Mouse (Mus musculus) testis, adult 2 months (tissue): ENCODE results near the gene 2900011O08Rik.

Experiments used
- CTCF ChIP-seq: fragments of 200-500 bp; IDR thresholded peaks from 2 replicates; pipeline ENCODE4 v1.5.1; 2012; ENCODE audit warnings: low read depth, mild to moderate bottlenecking, inconsistent platforms, low read length, moderate library complexity; ENCODE audit not compliant: control insufficient read depth, insufficient read depth, insufficient replicate concordance
- POLR2A ChIP-seq: fragments of 200-500 bp; IDR thresholded peaks from 2 replicates; pipeline ENCODE4 v1.6.1; 2012; ENCODE audit warnings: low read depth, mild to moderate bottlenecking, inconsistent platforms, low read length, moderate library complexity; ENCODE audit not compliant: control insufficient read depth

- TF ChIP-seq POLR2A: no peak
- TF ChIP-seq CTCF: no peak
These were observed 68.9 kb downstream of the 2900011O08Rik start for GRCm38 (mm10) chr16:14055271-14055670.
